Mouse (Mus musculus): Measurements from ENCODE around the gene Ddx4.

Ddx4 gene

DNA sequence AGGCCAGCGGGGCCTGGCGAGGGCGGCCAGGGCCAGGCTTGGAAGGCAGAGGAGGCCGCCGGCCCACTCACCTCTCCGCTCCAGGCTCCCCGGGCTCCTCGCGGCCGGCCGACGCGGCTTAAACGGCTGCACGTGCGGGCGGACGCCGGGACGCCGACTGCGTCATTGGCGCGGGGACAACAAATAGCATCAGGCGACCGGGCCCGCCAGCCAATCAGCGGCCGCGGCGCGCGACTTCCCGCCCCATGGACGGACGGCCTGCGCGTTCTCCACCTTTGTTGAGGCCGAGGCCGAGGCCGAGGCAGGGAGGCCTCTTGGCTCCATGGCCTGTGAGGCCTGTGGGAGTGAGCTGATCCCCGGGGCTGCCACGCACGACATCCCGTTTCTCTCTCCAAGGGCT lies at the start of gene Ddx4:
TSS of gene Ddx4 (minus strand) at position 271 of the 400 bp plus-strand sequence.
- DNase-seq, result no peak

DNA sequence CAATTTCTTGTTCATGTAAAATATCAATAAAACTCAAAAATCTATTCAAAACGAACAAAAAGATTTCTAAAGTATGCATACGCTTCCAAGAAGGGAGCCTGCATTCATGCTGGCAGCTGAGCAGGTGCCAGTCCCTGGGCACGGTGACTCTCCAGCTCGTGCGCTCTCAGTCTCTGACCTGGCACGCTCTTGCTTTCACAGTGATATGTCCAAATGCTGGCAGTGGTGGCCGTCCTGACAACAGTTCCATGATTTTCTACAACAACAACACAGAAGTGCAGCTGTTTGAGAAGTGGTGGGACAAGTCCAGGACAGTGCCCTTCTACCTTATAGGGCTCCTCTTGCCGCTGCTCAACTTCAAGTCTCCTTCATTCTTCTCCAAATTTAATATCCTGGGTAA lies 49.0 kb upstream of the Ddx4 start:
- no peak for DNase-seq

DNA sequence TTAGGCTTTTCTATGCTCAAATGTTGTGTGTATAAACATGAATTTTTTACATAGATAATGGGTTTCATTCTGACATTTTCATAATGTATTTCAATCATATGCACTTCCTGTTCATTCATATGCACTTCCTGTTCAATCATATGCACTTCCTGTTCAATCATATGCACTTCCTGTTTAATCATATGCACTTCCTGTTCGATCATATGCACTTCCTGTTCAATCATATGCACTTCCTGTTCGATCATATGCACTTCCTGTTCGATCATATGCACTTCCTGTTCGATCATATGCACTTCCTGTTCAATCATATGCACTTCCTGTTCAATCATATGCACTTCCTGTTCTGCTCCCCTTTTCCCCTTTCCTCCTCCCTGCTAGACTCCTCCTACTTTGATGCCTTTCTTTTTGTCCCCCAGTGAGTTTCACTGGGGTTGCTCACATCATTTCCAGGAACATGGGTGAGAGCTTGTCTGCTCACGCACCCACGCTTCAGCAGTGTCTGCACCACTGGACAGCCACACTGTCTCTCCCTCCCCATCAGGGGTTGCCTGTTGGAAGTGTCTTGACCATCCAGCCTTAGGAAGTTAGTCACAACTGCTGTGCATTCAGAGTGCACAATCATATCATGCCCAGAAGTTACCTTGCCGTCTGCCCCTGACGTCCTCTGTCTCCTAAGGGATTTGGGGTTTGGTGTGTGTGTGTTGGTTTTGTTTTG lies 43.4 kb upstream of the Ddx4 start:
- no peak for DNase-seq

DNA sequence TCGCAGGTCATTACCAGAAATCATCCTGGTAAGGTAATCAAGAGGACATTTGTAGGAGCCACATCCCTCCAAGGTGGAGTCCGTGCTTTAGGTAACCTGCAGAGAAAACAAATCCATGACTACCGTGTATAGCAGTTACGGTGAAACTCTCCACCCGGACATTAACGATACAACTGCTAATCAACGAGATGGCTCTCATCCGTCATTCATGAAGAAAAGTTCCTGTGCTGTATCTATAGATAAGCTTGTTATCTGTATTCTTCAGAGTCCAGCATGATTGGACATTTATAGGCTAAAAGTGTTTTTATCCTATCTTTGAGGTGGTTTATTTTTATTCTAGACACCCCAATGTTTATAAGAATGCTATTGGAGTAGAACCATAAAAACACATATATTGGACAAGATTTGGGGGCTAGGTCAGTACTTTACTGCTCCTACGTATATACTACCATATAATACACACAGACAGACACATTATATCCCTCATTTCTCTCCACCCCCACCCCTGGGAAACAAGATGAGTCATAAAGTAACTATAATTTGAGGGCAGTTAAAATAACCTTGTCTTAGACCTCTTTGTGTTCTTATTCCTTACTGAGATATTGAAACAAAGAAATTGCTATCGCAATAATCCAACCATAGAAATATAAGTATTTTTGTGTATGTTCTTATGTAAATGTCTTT lies 40.7 kb upstream of the Ddx4 start:
- no peak for DNase-seq

DNA sequence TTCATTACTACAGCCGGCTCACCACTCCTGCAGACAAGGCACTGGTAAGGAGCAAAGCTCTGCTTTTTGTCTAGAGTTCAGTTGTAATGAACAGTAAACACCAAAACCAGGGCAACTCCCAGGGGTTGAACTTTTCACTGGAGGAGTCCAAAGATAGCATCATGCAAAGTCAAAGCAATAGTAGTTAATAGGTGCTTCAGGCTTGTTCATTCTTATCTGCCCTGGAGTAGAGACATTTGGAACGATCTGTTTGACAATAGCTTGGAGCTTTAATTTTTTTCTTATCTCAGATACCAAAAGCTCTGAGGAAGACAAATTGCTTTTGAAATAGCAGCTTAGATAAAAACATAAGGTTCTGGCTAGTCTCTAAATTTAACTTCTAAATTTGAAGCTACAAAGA lies 33.9 kb upstream of the Ddx4 start:
- no peak for DNase-seq

DNA sequence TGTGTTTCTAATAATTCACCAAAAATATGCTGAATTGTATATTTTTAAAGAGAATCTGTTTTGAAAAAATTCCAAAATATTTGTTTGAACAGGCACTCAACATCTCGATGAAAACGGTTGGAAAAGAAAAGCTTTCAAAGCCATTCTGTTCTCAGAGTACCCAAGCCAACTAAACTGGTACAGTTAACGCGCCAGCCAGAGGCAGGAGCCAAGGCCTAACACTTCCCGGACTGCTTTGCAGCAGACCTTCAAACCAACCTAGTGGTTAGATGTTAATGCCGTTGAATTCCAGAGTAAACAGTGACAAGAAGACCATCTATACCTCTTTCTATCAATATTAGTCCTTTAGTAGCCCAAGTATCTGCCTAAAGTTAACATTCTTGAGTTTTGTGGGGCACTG lies 31.7 kb upstream of the Ddx4 start:
- no peak for DNase-seq

DNA sequence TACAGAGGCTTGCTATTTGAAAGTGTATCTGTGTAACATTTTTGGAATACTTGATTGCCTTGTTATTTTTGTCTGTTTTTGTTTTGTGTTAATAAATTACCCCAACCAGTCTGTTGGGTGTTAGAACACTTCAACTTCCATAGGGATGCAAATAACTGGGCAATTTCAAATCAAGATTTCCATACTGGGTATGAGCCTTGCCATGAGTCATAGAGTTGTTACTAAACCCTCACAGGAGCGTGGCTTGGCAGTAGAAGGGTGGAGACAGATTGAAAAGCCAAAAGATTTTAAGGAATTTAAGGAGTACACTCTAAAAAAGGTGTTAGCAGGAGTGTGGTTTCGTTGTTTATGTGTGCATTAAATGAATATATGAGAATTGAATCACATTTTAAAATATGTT lies 31.0 kb upstream of the Ddx4 start:
- no peak for DNase-seq

DNA sequence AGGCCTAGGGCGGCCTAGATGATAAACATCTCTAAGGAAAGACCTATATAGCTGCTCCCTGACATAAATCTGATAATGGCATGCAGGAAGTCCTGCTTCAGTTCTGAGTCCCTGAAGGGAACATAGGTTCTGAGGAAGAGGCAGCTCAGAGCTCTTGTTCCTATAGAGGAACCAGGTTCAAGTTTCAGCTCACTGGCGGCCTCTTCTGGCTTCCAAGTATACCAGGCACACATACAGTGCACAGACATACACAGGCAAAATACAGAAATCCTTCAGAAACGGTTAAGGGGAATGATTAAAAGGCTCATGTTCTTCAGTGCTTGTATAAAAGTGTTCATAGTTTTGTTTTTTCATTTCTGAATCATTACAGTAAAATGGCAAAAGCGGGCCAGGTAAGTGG lies 25.9 kb upstream of the Ddx4 start:
- DNase-seq, result peak in 1 of 2 experiments; percentile 21

DNA sequence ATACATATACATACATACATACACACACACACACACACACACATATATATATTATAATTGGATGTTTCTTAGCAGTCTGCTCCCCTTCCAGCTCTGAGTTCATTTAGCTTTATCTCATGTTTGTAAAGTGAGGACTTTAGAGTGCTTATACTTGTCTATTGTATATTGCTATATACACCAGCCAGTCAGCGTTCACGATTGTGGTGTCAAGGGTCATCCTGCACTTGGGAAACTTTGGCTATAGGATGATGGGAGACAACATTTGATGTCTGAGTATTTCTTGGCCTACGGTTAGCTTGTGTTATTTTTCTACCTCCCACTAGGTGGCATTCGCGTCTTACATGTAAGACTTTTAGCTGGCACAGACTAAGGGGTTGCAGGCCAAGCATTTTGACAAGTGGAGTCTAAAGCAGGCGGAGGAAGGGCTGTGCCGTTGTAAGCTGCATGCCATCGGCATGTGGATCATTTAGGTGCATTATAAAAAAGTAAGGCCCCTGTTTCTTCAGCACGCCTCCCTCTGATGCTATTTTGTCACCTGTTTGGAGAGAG lies 21.7 kb upstream of the Ddx4 start:
- peak; percentile 80 to 81 for DNase-seq

DNA sequence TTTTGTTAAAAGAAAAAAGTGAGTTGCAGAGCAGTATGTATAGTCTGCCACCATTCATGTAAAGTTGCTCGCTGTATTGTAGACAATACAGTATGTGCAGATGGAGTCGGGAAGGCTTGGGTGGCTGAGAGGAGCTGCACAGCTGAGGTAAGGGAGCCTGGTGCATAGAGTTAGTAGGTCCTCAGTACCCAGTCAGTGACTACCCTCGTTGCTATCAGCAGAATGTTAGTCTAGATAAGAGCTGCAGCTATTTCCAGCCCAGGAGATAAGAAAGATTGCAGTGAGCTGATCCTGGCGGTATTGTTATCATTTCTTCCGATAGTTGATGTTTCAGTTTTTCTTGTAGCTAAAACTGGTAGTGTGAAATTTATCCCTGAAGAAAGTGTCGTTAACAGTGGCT lies 20.5 kb upstream of the Ddx4 start:
- no peak for DNase-seq

DNA sequence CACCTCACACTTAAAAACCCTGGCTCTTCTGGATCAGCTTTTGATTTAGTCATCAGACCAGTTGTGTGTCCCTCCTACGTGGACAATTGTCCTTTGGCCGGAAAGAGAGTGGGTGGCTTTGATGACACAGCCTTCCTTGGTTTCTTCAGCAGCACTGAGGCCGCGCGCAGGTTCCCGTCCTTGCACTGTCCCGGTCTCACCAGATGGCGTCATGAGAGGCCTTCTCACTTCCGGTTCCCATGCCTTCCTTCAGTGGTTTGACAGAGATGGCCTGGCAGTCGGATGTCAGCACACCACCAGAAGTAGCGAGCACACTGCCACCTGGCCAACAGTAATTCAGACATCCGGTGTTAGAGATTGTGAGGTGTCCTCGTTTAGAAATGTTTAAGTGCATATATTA lies 19.4 kb upstream of the Ddx4 start:
- DNase-seq, result no peak

DNA sequence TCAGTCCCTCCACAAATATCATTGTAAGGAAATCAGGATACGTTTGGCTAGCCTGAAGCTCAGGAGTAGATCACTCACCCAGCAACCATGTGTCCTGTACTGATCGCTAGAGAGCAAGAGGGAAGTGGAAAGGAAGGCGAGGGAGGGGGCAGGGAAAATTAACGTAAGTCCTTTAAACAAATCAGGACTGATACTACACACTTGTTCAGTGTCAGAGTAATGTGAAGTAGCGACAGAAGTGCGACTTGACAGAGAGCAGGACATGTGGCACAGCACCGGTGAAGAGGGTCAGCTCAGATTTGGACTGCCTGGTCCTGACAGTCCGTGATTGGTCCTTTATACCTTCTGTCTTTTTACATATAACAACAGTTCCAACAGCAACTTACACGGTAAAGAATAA lies 14.9 kb upstream of the Ddx4 start:
- DNase-seq, result no peak

DNA sequence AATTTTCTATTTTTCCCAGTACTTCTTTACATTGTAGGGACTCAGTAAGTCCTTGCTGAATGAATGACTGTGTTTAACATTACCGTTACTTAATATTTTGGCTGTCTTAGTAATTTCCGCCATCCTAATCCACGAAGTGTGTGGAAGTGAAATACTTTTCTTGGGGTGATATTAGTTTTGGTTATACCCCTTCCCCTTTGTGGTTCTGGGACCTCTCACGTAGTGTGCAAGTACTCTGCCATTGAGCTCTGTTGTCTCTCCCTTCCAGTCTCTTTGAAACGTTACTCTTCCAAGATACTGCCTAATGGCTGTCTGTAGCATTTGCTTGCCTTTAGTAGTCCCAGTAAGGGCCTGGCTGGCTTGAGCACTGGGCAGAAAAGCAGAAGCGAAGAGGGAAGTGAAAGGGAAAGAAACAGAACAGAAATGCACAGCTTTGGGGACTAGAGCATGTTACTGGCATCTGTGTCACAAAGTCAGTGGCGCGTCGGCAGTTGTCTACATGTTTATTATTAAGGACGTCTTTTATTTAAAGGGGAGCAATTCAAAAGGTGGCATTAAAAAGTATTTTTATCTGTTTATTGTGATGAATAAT lies 14.3 kb upstream of the Ddx4 start:
- no peak for DNase-seq

DNA sequence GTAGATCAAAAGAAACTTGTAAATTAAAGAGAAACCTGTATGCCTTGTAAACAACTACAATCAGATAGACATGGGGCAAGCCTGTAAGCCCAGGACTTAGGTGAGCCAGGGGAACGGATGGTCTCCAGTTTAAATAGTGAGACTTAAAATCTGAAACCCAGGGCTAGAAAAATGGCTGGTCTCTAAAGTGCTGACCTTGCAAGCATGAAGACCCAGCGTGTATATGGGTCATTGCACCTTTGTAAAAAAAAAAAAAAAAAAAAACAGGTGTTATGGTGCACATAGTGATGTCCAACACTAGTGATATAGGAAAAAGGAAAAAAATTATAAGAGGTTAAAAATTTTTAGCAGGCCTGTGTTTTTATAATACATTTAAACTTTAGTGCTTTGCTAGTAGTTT lies 9.4 kb upstream of the Ddx4 start:
- DNase-seq, result no peak

DNA sequence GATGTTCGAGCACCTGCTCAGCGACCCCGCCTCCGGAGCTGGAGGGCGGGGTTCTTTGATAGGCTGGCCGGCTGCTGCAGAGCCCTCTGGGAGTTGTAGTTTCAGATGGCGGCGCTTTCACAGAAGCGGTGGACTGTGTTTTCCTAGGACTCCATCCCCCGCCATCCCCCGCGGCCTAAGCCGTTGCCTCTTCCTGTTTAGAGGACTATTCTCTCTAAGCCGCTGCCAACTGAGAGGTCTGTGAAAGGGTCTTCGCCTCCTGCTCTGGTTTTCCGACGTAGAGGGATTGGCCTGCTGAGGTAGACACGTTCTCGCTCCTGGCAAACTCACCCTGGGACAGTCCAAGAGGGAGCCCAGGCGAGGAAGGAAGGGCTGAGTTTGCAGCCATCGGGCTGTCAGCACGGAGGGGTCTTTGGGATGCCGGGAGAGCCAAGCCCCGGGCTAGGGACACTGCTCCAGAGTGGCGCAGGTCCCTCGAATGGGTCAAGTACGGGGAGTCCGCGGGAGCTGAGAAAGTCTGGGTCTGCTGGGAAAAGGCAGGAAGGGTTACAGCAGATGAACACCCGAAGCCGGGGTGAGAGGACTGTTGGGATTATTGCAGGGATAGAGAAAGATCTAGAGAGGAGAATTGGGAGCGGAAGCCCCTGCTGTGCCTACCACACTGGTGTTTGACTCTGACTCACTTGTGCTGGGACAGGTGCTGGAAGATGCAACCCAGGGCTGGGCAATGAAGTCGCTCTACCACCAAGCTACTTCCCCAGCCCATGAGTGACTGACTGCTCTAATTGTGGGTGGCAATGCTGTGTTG lies 8.5 kb upstream of the Ddx4 start, which contains the start of gene Slc38a9:
TSS of gene Slc38a9 (plus strand) at position 178 of the 808 bp plus-strand sequence.
- peak; percentile 94 to 95 for DNase-seq

DNA sequence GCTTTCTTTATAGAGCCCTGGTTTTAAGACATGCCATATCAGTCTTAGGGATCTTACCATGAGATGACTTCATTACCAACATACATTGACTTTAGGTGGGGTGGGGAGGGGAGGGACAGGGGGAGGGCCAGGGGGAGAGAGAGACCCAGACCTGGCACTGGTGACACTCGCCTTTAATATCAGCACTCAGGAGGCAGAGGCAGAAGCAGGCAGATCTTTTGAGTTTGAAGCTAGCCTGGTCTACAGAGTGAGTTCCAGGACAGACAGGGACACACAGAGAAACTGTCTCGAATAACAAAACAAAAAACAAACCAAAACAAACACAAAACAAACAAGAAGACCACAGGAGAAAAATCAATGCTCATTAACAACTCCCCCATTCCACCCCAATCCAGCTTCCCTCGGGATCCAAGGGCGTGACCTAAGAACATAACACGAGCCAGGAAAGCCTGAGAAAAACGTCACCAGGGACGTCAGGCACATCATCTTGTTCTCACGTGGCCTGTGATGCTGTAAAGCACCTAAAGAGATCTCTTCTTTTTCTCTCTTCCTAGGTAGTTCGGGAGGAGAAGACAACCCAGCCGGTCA lies 7.8 kb upstream of the Ddx4 start:
- DNase-seq, result no peak

DNA sequence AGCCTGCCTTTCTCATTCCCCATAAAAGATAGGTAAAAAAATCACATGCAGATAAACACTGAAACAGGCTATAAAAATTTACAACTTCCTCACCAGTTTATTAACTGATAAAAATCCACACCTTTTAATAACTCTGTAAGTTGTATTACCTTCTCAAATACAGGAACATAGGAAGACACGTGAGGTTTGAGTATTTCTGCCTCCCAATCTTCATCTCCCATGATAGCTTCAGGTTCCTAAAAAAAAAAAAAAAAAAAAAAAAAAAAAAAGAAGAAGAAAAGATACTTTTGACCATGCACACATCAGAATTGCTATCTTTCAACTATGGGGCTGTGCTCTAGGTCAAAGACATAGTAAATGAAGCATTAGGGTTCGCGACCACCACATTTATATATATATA lies 1.1 kb downstream of the Ddx4 start:
- no peak for DNase-seq

DNA sequence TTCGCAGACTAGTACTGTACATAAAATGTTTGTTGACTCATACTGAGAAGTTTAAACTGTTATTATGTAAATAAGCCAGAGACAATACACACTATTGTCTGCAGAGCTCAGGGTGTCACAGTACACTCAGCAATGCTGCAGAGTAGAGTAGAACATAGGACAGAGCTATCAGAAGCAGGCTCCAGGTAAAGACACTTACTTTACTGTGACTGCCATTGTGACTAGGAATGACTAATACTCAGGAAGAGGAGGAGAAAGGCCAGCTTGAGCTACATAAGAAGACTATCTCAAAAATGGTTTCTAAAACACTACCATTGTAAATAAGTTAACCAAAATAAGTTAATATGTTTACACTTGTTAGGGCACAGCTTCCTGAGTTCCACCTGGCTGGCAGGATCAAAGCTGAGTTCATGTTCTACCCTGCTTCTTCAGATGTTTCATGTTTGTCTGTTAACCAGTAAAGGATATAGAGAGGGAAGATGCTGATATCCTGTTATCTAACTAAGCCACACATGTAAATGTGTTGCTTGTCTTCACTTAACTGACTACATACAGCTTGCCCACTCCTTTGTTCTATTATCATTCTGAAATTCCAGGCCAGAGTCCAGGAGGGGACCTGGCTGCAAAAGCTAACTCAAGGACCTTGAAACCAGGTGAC lies 6.6 kb downstream of the Ddx4 start:
- DNase-seq, result no peak

DNA sequence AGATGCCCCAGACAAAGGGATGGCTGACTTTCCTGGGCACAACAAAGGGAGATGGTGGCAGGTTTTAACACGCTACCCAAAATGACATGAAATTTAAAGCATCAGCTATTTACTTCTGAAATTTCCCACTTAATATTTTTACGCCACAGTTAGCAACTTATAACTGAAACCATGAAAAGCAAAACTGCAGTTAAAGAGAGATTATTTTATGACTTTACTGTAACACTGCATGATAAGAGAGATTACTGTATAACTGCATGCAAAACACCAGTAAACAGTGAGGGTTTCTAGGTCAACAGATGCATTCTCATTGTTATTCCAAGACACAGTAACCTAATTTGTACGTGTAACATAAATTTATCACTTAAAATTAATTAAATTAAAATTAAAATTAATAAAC lies 7.3 kb downstream of the Ddx4 start:
- DNase-seq, result no peak

DNA sequence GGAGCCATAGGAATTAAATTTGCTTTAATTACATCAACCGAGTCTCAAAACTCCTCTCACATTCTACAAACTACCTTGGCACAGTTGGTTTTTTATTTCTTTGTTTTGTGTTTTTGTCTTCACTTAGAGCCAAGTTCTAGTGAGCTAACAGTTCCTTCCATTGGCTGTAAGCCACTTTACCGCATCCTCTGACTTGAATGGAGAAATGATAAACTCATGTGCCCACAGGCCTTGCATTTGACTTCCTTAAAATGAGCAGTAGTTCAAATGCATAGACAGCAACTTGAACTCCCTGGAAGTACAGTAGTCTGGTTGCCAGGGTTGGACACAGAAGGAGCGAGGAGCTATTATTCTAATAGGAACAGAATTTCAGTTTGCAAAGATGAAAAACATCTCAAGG lies 9.4 kb downstream of the Ddx4 start:
- no peak for DNase-seq

DNA sequence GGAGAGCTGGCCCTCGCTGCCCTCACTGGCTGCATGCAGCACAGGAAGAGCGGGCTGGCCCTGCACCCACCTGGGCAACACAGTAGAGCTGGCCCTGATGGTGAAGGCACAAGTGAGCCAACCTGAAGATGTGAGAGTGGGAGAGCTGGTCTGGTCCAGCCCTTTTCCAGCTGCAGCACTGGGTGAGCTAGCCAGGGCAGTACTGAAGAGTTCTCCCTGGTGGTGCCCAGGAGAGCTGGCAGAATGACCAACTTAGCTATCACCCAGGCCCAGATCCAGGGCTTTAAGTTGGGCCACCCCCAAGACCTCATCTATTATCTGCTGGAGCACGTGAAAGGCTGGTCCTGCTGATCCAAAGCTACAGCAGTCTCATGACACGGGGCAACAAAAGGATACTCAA lies 13.2 kb downstream of the Ddx4 start:
- no peak for DNase-seq

DNA sequence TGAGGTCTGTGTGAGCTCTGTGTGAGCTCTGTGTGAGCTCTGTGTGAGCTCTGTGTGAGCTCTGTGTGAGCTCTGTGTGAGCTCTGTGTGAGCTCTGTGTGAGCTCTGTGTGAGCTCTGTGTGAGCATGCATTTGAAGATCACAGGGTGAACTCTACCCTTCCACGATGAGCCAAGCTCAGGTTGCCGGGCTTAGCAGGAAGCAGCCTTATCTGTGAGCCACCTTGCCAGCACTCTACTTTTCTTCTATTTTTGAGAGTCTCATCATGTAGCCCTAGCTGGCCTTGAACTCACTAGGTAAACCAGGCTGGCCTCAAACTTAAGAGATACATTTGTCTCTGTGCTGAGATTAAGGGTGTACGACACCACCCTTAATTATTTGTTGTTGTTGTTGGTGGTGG lies 15.8 kb downstream of the Ddx4 start:
- no peak for DNase-seq

All from cerebellum, postnatal 14 days (tissue).